Mouse (Mus musculus) central nervous system, embryonic 14 days (tissue): ENCODE measurements around the gene Scml2. TPM values are rescaled to one million over a fixed set of nuclear protein-coding genes. Genes with fewer than 3 reads are reported as not detected.

Experiments
- polyA plus RNA-seq: library from polyadenylated mRNA; depleted of rRNA; stranded (reverse); fragments of >200 nt; gene quantifications from 2 replicates; pipeline ENCODE4 v1.2.3, GENCODE M21; 2012; rRNA removed

Gene Scml2
- polyA plus RNA-seq = 5.2 and 6.0 TPM in 2 replicates

DNA sequence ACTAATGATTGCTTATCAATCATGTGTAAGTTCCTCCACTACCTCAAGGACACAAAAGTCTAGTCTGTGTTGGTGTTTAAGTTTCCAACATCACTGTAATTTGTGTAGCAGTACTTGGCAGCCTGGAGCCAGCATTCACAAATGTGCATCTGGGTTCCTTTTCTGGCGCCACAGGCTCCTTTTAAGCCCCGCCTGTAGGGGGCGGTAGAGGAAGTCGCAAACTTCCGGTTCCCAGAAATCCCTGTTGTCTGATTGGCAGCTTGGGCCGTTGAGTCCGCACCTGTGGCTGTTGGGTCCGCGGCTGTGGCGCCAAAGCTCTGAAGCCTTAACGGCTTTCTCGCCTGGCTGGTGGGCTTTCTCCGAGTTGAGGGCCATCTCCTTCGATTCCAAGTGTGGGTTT, at the start of gene Scml2:
TSS of gene Scml2 (plus strand) at position 301 of the 400 bp plus-strand sequence.

DNA sequence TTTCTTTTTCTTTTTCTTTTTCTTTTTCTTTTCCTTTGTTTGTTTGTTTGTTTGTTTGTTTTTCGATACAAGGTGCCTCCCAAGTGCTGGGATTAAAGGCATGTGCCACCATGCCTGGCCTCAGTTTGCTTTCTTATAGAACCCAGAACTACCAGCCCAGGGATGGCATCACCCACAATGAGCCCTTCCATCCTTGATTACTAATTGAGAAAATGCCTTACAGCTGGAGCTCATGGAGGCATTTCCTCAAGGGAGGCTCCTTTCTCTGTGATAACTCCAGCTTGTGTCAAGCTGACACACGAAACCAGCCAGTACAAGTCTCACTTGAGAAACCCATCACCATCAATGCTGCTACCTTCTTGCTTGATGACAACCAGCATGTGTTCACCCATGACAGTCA, 170.2 kb downstream of the Scml2 start, which contains the start of gene Gm15262:
TSS of gene Gm15262 (plus strand) at position 301 of the 400 bp plus-strand sequence.

Other genes starting within 250 kb of the Scml2 start
- gene Gja6, start 210.1 kb upstream of the Scml2 start, polyA plus RNA-seq = 0.31 and 0.36 TPM in 2 replicates
- gene Cdkl5, start 122.5 kb upstream of the Scml2 start, polyA plus RNA-seq = 4.4 and 4.9 TPM in 2 replicates
- not detected in 2 replicates for gene Gm15262, start 170.3 kb downstream of the Scml2 start, polyA plus RNA-seq